Mouse (Mus musculus): Measurements from ENCODE around the gene Nipal4. TPM values are rescaled to one million over a fixed set of nuclear protein-coding genes. Genes with fewer than 3 reads are reported as not detected.

Nipal4 gene
- total RNA-seq, 2 experiments from 2014 or later: not detected

- ATAC-seq (replicated peaks; ENCODE audit: low FRiP score, low TSS enrichment, poor library complexity, severe bottlenecking): no peak
Observed at GRCm38 (mm10) chr11:46121666-46122065, 44.6 kb downstream of the Nipal4 start.

GRCm38 (mm10) chr11:46120084-46120483, 46.2 kb downstream of the Nipal4 start:
- no peak for ATAC-seq (replicated peaks; ENCODE audit: low FRiP score, low TSS enrichment, poor library complexity, severe bottlenecking)

- no peak for ATAC-seq (replicated peaks; ENCODE audit: low FRiP score, low TSS enrichment, poor library complexity, severe bottlenecking)
Observed at GRCm38 (mm10) chr11:46119624-46120023, 46.7 kb downstream of the Nipal4 start.

- ATAC-seq (replicated peaks; ENCODE audit: low FRiP score, low TSS enrichment, poor library complexity, severe bottlenecking): no peak
Observed at GRCm38 (mm10) chr11:46116510-46116909, 49.8 kb downstream of the Nipal4 start.

GRCm38 (mm10) chr11:46115411-46116173, 50.7 kb downstream of the Nipal4 start:
- no peak for ATAC-seq (replicated peaks; ENCODE audit: low FRiP score, low TSS enrichment, poor library complexity, severe bottlenecking)

GRCm38 (mm10) chr11:46115011-46115410, 51.3 kb downstream of the Nipal4 start:
- no peak for ATAC-seq (replicated peaks; ENCODE audit: low FRiP score, low TSS enrichment, poor library complexity, severe bottlenecking)

- ATAC-seq (replicated peaks; ENCODE audit: low FRiP score, low TSS enrichment, poor library complexity, severe bottlenecking): no peak
Observed at GRCm38 (mm10) chr11:46114221-46114620, 52.1 kb downstream of the Nipal4 start.

- ATAC-seq (replicated peaks; ENCODE audit: low FRiP score, low TSS enrichment, poor library complexity, severe bottlenecking): no peak
Observed at GRCm38 (mm10) chr11:46113211-46113610, 53.1 kb downstream of the Nipal4 start.

GRCm38 (mm10) chr11:46110945-46111287, 55.4 kb downstream of the Nipal4 start:
- ATAC-seq (replicated peaks; ENCODE audit: low FRiP score, low TSS enrichment, poor library complexity, severe bottlenecking): no peak

GRCm38 (mm10) chr11:46110156-46110944, 56.0 kb downstream of the Nipal4 start:
- no peak for ATAC-seq (replicated peaks; ENCODE audit: low FRiP score, low TSS enrichment, poor library complexity, severe bottlenecking)

- no peak for ATAC-seq (replicated peaks; ENCODE audit: low FRiP score, low TSS enrichment, poor library complexity, severe bottlenecking)
Observed at GRCm38 (mm10) chr11:46109206-46109605, 57.1 kb downstream of the Nipal4 start.

- ATAC-seq (replicated peaks; ENCODE audit: low FRiP score, low TSS enrichment, poor library complexity, severe bottlenecking): no peak
Observed at GRCm38 (mm10) chr11:46107046-46107445, 59.3 kb downstream of the Nipal4 start.

- no peak for ATAC-seq (replicated peaks; ENCODE audit: low FRiP score, low TSS enrichment, poor library complexity, severe bottlenecking)
Observed at GRCm38 (mm10) chr11:46102107-46102506, 64.2 kb downstream of the Nipal4 start.

Other genes starting within 250 kb of the Nipal4 start
- gene Lsm11, start 221.6 kb downstream of the Nipal4 start, total RNA-seq (2014; fragmentation: Nextera tagmentation): 3.6 and 4.4 TPM in 2 replicates
- gene Lsm11, start 221.6 kb downstream of the Nipal4 start, total RNA-seq (2017): 2.3 and 6.4 TPM in 2 replicates
- 25.1 and 33.2 TPM in 2 replicates for gene Thg1l, start 211.0 kb downstream of the Nipal4 start, total RNA-seq (2014; fragmentation: Nextera tagmentation)
- gene Thg1l, start 211.0 kb downstream of the Nipal4 start, total RNA-seq (2017): 43.7 and 54.6 TPM in 2 replicates
- gene Sox30, start 186.2 kb downstream of the Nipal4 start, total RNA-seq (2014; fragmentation: Nextera tagmentation): not detected in 2 replicates
- not detected in 2 replicates for gene Sox30, start 186.2 kb downstream of the Nipal4 start, total RNA-seq (2017)
- 8.4 TPM in 1 of 2 replicates, not detected in the other for gene Gm12166, start 114.2 kb downstream of the Nipal4 start, total RNA-seq (2014; fragmentation: Nextera tagmentation)
- gene Gm12166, start 114.2 kb downstream of the Nipal4 start, total RNA-seq (2017): 7.6 and 8.1 TPM in 2 replicates
- 0.20 and 0.92 TPM in 2 replicates for gene Adam19, start 110.5 kb downstream of the Nipal4 start, total RNA-seq (2014; fragmentation: Nextera tagmentation)
- gene Adam19, start 110.5 kb downstream of the Nipal4 start, total RNA-seq (2017): not detected in 2 replicates
- gene Fndc9, start 69.0 kb upstream of the Nipal4 start, total RNA-seq (2014; fragmentation: Nextera tagmentation): not detected in 2 replicates
- gene Fndc9, start 69.0 kb upstream of the Nipal4 start, total RNA-seq (2017): not detected in 2 replicates
- 56.1 and 57.3 TPM in 2 replicates for gene Cyfip2, start 146.4 kb upstream of the Nipal4 start, total RNA-seq (2014; fragmentation: Nextera tagmentation)
- gene Cyfip2, start 146.4 kb upstream of the Nipal4 start, total RNA-seq (2017): 28.3 and 36.6 TPM in 2 replicates
- 3.4 and 4.8 TPM in 2 replicates for gene Itk, start 223.0 kb upstream of the Nipal4 start, total RNA-seq (2014; fragmentation: Nextera tagmentation)
- gene Itk, start 223.0 kb upstream of the Nipal4 start, total RNA-seq (2017): 1.7 and 1.8 TPM in 2 replicates
- not detected in 2 replicates for gene Fam71b, start 230.1 kb upstream of the Nipal4 start, total RNA-seq (2014; fragmentation: Nextera tagmentation)
- gene Fam71b, start 230.1 kb upstream of the Nipal4 start, total RNA-seq (2017): not detected in 2 replicates

Measured in megakaryocyte-erythroid progenitor cell, adult 5-6 weeks (primary cell).